8 mouse cellular contexts compared by ENCODE assay signal in genomic region chr11:80141825-80142521, GRCm38 (mm10). TPM values are rescaled to one million over a fixed set of nuclear protein-coding genes. Genes with fewer than 3 reads are reported as not detected.
DNase-seq lines count a peak whose midpoint lies in the region; ATAC-seq and TF ChIP-seq lines count a peak whose summit lies in the region.

Gene Tefm, minus strand, starts transcription at chr11:80142175.

- peaks cover 13% of the 10 kb centered on the region for H3K79me3 ChIP-seq in C2C12 (ENCODE audit: low read depth)

- TF ChIP-seq CTCF in C2C12 (IDR thresholded peaks at IDR 0.05; ENCODE audit: control insufficient read depth, insufficient read depth, insufficient read length), result no peak
- no peak for TF ChIP-seq CTCF in brain, embryonic 14.5 days (IDR thresholded peaks at IDR 0.05; ENCODE audit: borderline replicate concordance, extremely low read depth, insufficient read depth, insufficient read length)
- TF ChIP-seq CTCF in liver, adult 2 months (IDR thresholded peaks at IDR 0.05; ENCODE audit: low read depth, low read length), result no peak

- DNase-seq in brain, embryonic 14.5 days (ENCODE audit: low read depth), result peak; percentile 95
- peak; percentile 82 for DNase-seq in liver, adult 2 months (ENCODE audit: extremely low read depth, low read depth, low spot score)
- DNase-seq in splenic B cell, adult 2 months (ENCODE audit: low read depth, low spot score), result peak; percentile 73

- peaks cover 25% of the 10 kb centered on the region for H3K4me1 ChIP-seq in erythroblast, embryonic 14.5 days (ENCODE audit: control insufficient read depth)
- H3K4me1 ChIP-seq in heart, embryonic 11.5 days (ENCODE audit: control insufficient read depth, insufficient read depth, low read length), result 0 out of 2 replicates have a peak, but pooled peaks cover 2% of the 10 kb centered on the region
- peaks cover 12% of the 10 kb centered on the region; the same call in 1 of the 2 replicates for H3K4me1 ChIP-seq in kidney, embryonic 16.5 days (ENCODE audit: insufficient read depth, low read length)
- H3K4me1 ChIP-seq in liver, adult 2 months (ENCODE audit: control insufficient read depth, insufficient read depth, low read length), result peaks cover 14% of the 10 kb centered on the region

- peak within 1 kb of the TSS; percentile 68 for H3K4me2 ChIP-seq in heart, embryonic 11.5 days
- peak within 1 kb of the TSS; percentile 71 for H3K4me2 ChIP-seq in kidney, embryonic 16.5 days (replicated peaks; ENCODE audit: low read depth, low read length)
- peak within 1 kb of the TSS; percentile 93 for H3K4me2 ChIP-seq in myocyte (ENCODE audit: low read depth)

- H3K36me3 ChIP-seq in C2C12 (ENCODE audit: control insufficient read depth, insufficient read depth), result peaks cover 31% of the 10 kb centered on the region
- peaks cover 33% of the 10 kb centered on the region for H3K36me3 ChIP-seq in erythroblast, embryonic 14.5 days (ENCODE audit: control insufficient read depth)
- 0 out of 2 replicates have a peak, but pooled peaks cover 6% of the 10 kb centered on the region for H3K36me3 ChIP-seq in heart, embryonic 11.5 days (ENCODE audit: control insufficient read depth, insufficient read depth, low read length)
- peaks cover 10% of the 10 kb centered on the region for H3K36me3 ChIP-seq in kidney, embryonic 16.5 days (ENCODE audit: insufficient read depth, low read length)
- H3K36me3 ChIP-seq in liver, adult 2 months (ENCODE audit: control insufficient read depth, insufficient read depth, low read length), result peaks cover 2% of the 10 kb centered on the region; the same call in 1 of the 2 replicates
- peaks cover under 1% of the 10 kb centered on the region for H3K36me3 ChIP-seq in myocyte (ENCODE audit: control insufficient read depth, insufficient read depth)
- H3K36me3 ChIP-seq in splenic B cell, adult 2 months (ENCODE audit: control insufficient read depth, insufficient read depth, low read length, poor library complexity, severe bottlenecking), result 0 out of 2 replicates have a peak, but pooled peaks cover 2% of the 10 kb centered on the region

- peak; percentile 72 for ATAC-seq in heart, embryonic 11.5 days (replicated peaks; ENCODE audit: insufficient number of reproducible peaks, low FRiP score, low TSS enrichment)
- peak; percentile 89 for ATAC-seq in kidney, embryonic 16.5 days (ENCODE audit: low FRiP score, low TSS enrichment)

- H3K79me2 ChIP-seq in C2C12 (ENCODE audit: control insufficient read depth, insufficient read depth) (peaks cover 43% of the 10 kb centered on the region), myocyte (ENCODE audit: control insufficient read depth, insufficient read depth) (peaks cover 7% of the 10 kb centered on the region)
- H3K79me2 ChIP-seq in liver, adult 2 months (ENCODE audit: control insufficient read depth, insufficient read depth, low read length), result no peaks in the 10 kb centered on the region; the same call in 1 of the 2 replicates

- no peaks in the 10 kb centered on the region for H3K27me3 ChIP-seq in C2C12 (ENCODE audit: control insufficient read depth, insufficient read depth, insufficient read length)
- no peaks in the 10 kb centered on the region for H3K27me3 ChIP-seq in erythroblast, embryonic 14.5 days (ENCODE audit: control insufficient read depth)
- H3K27me3 ChIP-seq in heart, embryonic 11.5 days (ENCODE audit: control insufficient read depth, insufficient read depth, low read length), result no peaks in the 10 kb centered on the region
- H3K27me3 ChIP-seq in kidney, embryonic 16.5 days (ENCODE audit: insufficient read depth, low read length), result no peaks in the 10 kb centered on the region
- no peaks in the 10 kb centered on the region for H3K27me3 ChIP-seq in liver, adult 2 months (ENCODE audit: control insufficient read depth, insufficient read depth, low read length)
- H3K27me3 ChIP-seq in myocyte (ENCODE audit: control insufficient read depth, insufficient read depth, insufficient read length), result no peaks in the 10 kb centered on the region
- no peaks in the 10 kb centered on the region for H3K27me3 ChIP-seq in splenic B cell, adult 2 months (ENCODE audit: control insufficient read depth, insufficient read depth, low read length, poor library complexity, severe bottlenecking)

- WGBS in heart, embryonic 11.5 days (ENCODE audit: insufficient replicate concordance), result under 1% methylated on average over 40 of the region's 40 CpGs
- WGBS in kidney, embryonic 16.5 days, result 0% methylated on average over 40 of the region's 40 CpGs
- WGBS in liver, adult 2 months, result under 1% methylated on average over 40 of the region's 40 CpGs

- H3K9me3 ChIP-seq in erythroblast, embryonic 14.5 days (ENCODE audit: control insufficient read depth, low read length), result no peaks in the 10 kb centered on the region
- H3K9me3 ChIP-seq in heart, embryonic 11.5 days (replicated peaks; ENCODE audit: control insufficient read depth, low read length), result no peaks in the 10 kb centered on the region
- no peaks in the 10 kb centered on the region for H3K9me3 ChIP-seq in kidney, embryonic 16.5 days (ENCODE audit: low read length)

- H3ac ChIP-seq in C2C12 (ENCODE audit: control insufficient read depth, insufficient read length, low read depth), result peak within 1 kb of the TSS; percentile 97
- H3ac ChIP-seq in myocyte (ENCODE audit: control insufficient read depth, insufficient read length), result peak within 1 kb of the TSS; percentile 21

- peak within 1 kb of the TSS; percentile 76 for H3K27ac ChIP-seq in heart, embryonic 11.5 days (ENCODE audit: low read depth, low read length)
- H3K27ac ChIP-seq in kidney, embryonic 16.5 days (ENCODE audit: low read length), result peak within 1 kb of the TSS; percentile 93
- H3K27ac ChIP-seq in liver, adult 2 months (replicated peaks; ENCODE audit: insufficient read depth, low read depth, low read length), result peak within 1 kb of the TSS; percentile 91

- H3K4me3 ChIP-seq in C2C12 (ENCODE audit: insufficient read depth, poor library complexity, severe bottlenecking), result peak within 1 kb of the TSS; percentile 91
- H3K4me3 ChIP-seq in erythroblast, embryonic 14.5 days (replicated peaks), result peak within 1 kb of the TSS; percentile 76
- peak within 1 kb of the TSS; percentile 77 for H3K4me3 ChIP-seq in heart, embryonic 11.5 days (ENCODE audit: low read depth, low read length)
- peak within 1 kb of the TSS; percentile 74 for H3K4me3 ChIP-seq in kidney, embryonic 16.5 days (ENCODE audit: low read length)
- peak within 1 kb of the TSS; percentile 78 for H3K4me3 ChIP-seq in liver, adult 2 months (ENCODE audit: insufficient read depth, low read depth, low read length)
- H3K4me3 ChIP-seq in myocyte, result peak within 1 kb of the TSS; percentile 77

- peak; percentile 82; the same call in 1 of the 2 replicates for TF ChIP-seq POLR2A in brain, embryonic 14.5 days (IDR thresholded peaks at IDR 0.05; ENCODE audit: borderline replicate concordance, extremely low read depth, insufficient read depth, insufficient read length, poor library complexity, severe bottlenecking)
- peak; percentile 91 for TF ChIP-seq POLR2A in liver, adult 2 months (IDR thresholded peaks at IDR 0.05; ENCODE audit: extremely low read depth, insufficient read depth, low read length)
- peak; percentile 89 for TF ChIP-seq POLR2A in myocyte (IDR thresholded peaks at IDR 0.05; ENCODE audit: insufficient read length, low read depth)

- H3K9ac ChIP-seq in heart, embryonic 11.5 days (ENCODE audit: low read depth, low read length), result peak within 1 kb of the TSS; percentile 88
- H3K9ac ChIP-seq in kidney, embryonic 16.5 days (replicated peaks; ENCODE audit: low read length), result peak within 1 kb of the TSS; percentile 93
- H3K9ac ChIP-seq in liver, adult 2 months (ENCODE audit: low read depth, low read length), result peak within 1 kb of the TSS; percentile 88

TF ChIP-seq in C2C12, 6 proteins besides CTCF, POLR2A, EP300 and RAD21:
- peak; percentile 87 for TF ChIP-seq MAX (IDR thresholded peaks at IDR 0.05)
- no peak for TF ChIP-seq MYOD1 (IDR thresholded peaks at IDR 0.05; ENCODE audit: control insufficient read depth, insufficient read length, low read depth)
- TF ChIP-seq CEBPB (IDR thresholded peaks at IDR 0.05; ENCODE audit: low read depth), result peak; percentile 9
- no peak for TF ChIP-seq USF1 (IDR thresholded peaks at IDR 0.05; ENCODE audit: low read depth)
- no peak for TF ChIP-seq MYOG (IDR thresholded peaks at IDR 0.05; ENCODE audit: control insufficient read depth, extremely low read depth, insufficient read length)

TF ChIP-seq in myocyte, 11 proteins besides CTCF, POLR2A, EP300 and RAD21:
- peak; percentile 89 for TF ChIP-seq POLR2AphosphoS2 (IDR thresholded peaks at IDR 0.05; ENCODE audit: insufficient read length, low read depth)
- no peak for TF ChIP-seq SRF (IDR thresholded peaks at IDR 0.05; ENCODE audit: control insufficient read depth, insufficient read length, low read depth)
- TF ChIP-seq CEBPB (IDR thresholded peaks at IDR 0.05; ENCODE audit: insufficient read depth, poor library complexity, severe bottlenecking), result 0 out of 2 replicates have a peak, but pooled peaks have one; percentile 7
- TF ChIP-seq TCF3 (IDR thresholded peaks at IDR 0.05; ENCODE audit: insufficient read length, low read depth), result no peak
- peak; percentile 3 for TF ChIP-seq REST (IDR thresholded peaks at IDR 0.05; ENCODE audit: insufficient read depth, insufficient read length)
- TF ChIP-seq MAX (IDR thresholded peaks at IDR 0.05; ENCODE audit: low read depth), result peak; percentile 64

RNA-seq across cellular contexts. Expression of gene Tefm, which starts in this region (rescaled TPM):
- 11.5 TPM for polyA plus RNA-seq in C2C12 (2012; fragmentation: generic; extraction: Trizol)
- 12.0 and 14.5 TPM in 2 replicates for polyA plus RNA-seq in brain, embryonic 14.5 days (2012; rRNA removed)
- not detected in 2 replicates for polyA plus RNA-seq in erythroblast, embryonic 14.5 days (2012)
- 28.2 and 31.5 TPM in 2 replicates for polyA plus RNA-seq in heart, embryonic 11.5 days (2014; fragmentation: Nextera tagmentation; extraction: Ambion mirVana)
- 35.0 and 39.0 TPM in 2 replicates for polyA plus RNA-seq in kidney, embryonic 16.5 days (2015; fragmentation: Nextera tagmentation; extraction: Ambion mirVana)
- 20.5 and 21.6 TPM in 2 replicates for total RNA-seq in liver, adult 2 months (2014; rRNA removed)
- 5.0 and 5.3 TPM in 2 replicates for polyA plus RNA-seq in liver, adult 2 months (2012; rRNA removed)
- polyA plus RNA-seq in myocyte (2012; fragmentation: generic; extraction: Trizol), result 13.0 TPM

Comparison
In these comparisons a context has a peak if more than half of its experiments do, and no peak if none do; other contexts are left out.
1. Peak in every context shown above with its lines: DNase-seq, ATAC-seq, H3K4me3 ChIP-seq and H3K27ac ChIP-seq.